Mouse (Mus musculus) fibroblast of lung, adult 2 months (primary cell): ENCODE measurements around the gene Dpep1.

Experiments
- DNase-seq: peaks from one replicate; pipeline ENCODE4 v3.0.0-alpha.2; 2011; ENCODE audit warnings: low read depth

Gene Dpep1

DNA sequence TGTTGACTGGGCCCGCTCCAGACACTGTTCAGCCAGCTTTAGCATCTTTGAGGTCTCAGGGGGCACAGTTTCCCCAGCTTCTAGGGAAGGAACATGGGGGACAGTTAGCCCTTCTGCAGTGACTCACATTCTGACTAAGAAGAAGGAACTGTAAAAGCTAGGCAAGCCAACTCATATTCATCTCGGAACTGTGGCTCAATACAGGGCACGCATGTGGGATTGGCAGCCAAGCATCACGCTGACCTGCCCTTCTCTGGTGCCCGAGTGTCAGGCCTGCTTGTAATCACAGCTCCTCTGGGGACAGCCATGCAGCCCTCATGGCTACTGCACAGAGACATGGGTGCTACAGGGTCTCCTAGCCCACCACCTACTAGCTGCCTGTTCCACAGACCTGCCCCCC lies 64.9 kb downstream of the Dpep1 start:
- no peak for DNase-seq
